Mouse (Mus musculus) stomach, embryonic 15.5 days (tissue): ENCODE measurements around the gene Gm15107. TPM values are rescaled to one million over a fixed set of nuclear protein-coding genes. Genes with fewer than 3 reads are reported as not detected.
"Not testable (repeated sequence)": the region's sequence is repeated elsewhere in the genome, so short reads cannot be mapped to it uniquely, and the experiment has no call there.

ENCODE experiments used
- ATAC-seq: fragments of 200-750 bp; cut with Nextera tagmentation; 2 replicates; pipeline ENCODE4 v1.8.0; 2017; ENCODE audit warnings: low read depth, moderate number of reproducible peaks, moderate TSS enrichment; ENCODE audit not compliant: insufficient read depth, low FRiP score
- H3K27ac ChIP-seq: fragments of 300-500 bp; sonication (generic); 2 replicates; pipeline ENCODE4 v1.5.1; 2015; ENCODE audit warnings: mild to moderate bottlenecking, inconsistent platforms
- H3K27me3 ChIP-seq: fragments of 300-500 bp; sonication (generic); replicated peaks from 2 replicates; pipeline ENCODE4 v1.6.1; 2015; ENCODE audit warnings: inconsistent platforms
- H3K36me3 ChIP-seq: fragments of 300-500 bp; sonication (generic); 2 replicates; pipeline ENCODE4 v1.6.1; 2015; ENCODE audit warnings: inconsistent platforms
- H3K4me1 ChIP-seq: fragments of 300-500 bp; sonication (generic); 2 replicates; pipeline ENCODE4 v1.6.1; 2015; ENCODE audit warnings: inconsistent platforms
- H3K4me2 ChIP-seq: fragments of 300-500 bp; sonication (generic); 2 replicates; pipeline ENCODE4 v1.6.1; 2015; ENCODE audit warnings: mild to moderate bottlenecking, inconsistent platforms
- H3K4me3 ChIP-seq: fragments of 300-500 bp; sonication (generic); replicated peaks from 2 replicates; pipeline ENCODE4 v1.5.1; 2015; ENCODE audit warnings: inconsistent platforms
- H3K9ac ChIP-seq: fragments of 300-500 bp; sonication (generic); 2 replicates; pipeline ENCODE4 v1.6.1; 2015; ENCODE audit warnings: inconsistent platforms
- H3K9me3 ChIP-seq: fragments of 300-500 bp; sonication (generic); 2 replicates; pipeline ENCODE4 v1.6.1; 2016; ENCODE audit warnings: inconsistent platforms
- WGBS: fragments of 180-500 bp; shearing (Covaris S2); methylation state at CpG from one replicate; pipeline ENCODE4 v1.1.7; 2015; 5-methylcytosine and 5-hydroxymethylcytosine counted together
- polyA plus RNA-seq: library from polyadenylated mRNA; unstranded; fragments of >200 nt; fragmentation: Nextera tagmentation; extraction: Ambion mirVana; gene quantifications from 2 replicates; pipeline ENCODE4 v1.2.1, GENCODE M21; 2015

Gm15107 gene
- not detected in 2 replicates for polyA plus RNA-seq

DNA sequence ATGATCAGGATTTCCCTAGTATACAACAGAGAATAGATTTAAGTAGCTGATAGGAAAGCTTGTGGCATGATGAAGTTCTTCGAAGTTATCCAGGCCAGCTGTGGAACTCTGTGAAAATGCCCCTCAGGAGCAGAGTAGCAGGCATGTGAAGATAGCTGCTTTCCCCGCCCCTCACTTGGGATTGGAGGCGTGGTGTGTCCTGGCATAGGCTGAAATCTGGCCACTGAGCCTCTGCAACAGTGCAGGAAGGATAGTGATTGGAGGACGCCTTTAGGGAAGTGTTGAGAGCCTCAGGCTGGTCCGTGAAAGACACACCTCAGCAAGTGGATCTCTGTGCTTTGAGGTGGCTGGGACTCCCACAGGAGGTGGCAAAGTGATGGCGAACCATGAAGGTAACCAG lies at the start of gene Gm15107:
Gene Gm15107, plus strand, starts transcription at position 301 of the 400 bp plus-strand sequence.
- not testable (repeated sequence) for H3K4me3 ChIP-seq, H3K27me3 ChIP-seq, H3K9ac ChIP-seq, ATAC-seq, H3K9me3 ChIP-seq, H3K4me2 ChIP-seq, H3K36me3 ChIP-seq, H3K4me1 ChIP-seq, H3K27ac ChIP-seq
- WGBS, result 89% methylated on average over 1 of the region's 6 CpGs

Other genes with a start within 250 kb of the Gm15107 start
- not detected in 2 replicates for gene Gm15080, start 187.7 kb upstream of the Gm15107 start, polyA plus RNA-seq